Mouse (Mus musculus) ES-Bruce4 (cell line): ENCODE results near the gene Sfrp4.

Experiments
- CTCF ChIP-seq: IDR thresholded peaks from one replicate; pipeline ENCODE4 v1.8.1; 2011; ENCODE audit warnings: low read depth, low read length
- EP300 ChIP-seq: IDR thresholded peaks from 2 replicates; pipeline ENCODE4 v1.6.1; 2011; ENCODE audit warnings: low read depth, low read length; ENCODE audit not compliant: insufficient read depth

- no peak for TF ChIP-seq CTCF
- no peak for TF ChIP-seq EP300
Measured at GRCm38 (mm10) chr13:19604916-19605315, 18.0 kb upstream of the Sfrp4 start.
